Mouse (Mus musculus): ENCODE results near the gene Coq5.
A peak's percentile ranks its signal among the peaks of the same experiment; 100 is the strongest.
"Not testable (repeated sequence)": the region's sequence is repeated elsewhere in the genome, so short reads cannot be mapped to it uniquely, and the experiment has no call there.

Coq5 gene

GRCm38 (mm10) chr5:115267469-115268045, 11.9 kb upstream of the Coq5 start:
- DNase-seq = no peak

GRCm38 (mm10) chr5:115268266-115268665, 11.2 kb upstream of the Coq5 start:
- DNase-seq = no peak

GRCm38 (mm10) chr5:115269969-115270368, 9.5 kb upstream of the Coq5 start:
- DNase-seq = no peak

GRCm38 (mm10) chr5:115271931-115272811, 7.3 kb upstream of the Coq5 start:
- DNase-seq = peak; percentile 37 to 46

- DNase-seq = peak; percentile 91 to 95
These were observed 6.5 kb upstream of the Coq5 start, which contains the start of gene Rnf10 for GRCm38 (mm10) chr5:115272812-115273548. TSS of gene Rnf10 (minus strand) at chr5:115272898.

- DNase-seq = no peak
These were observed 5.8 kb upstream of the Coq5 start for GRCm38 (mm10) chr5:115273549-115274135.

GRCm38 (mm10) chr5:115274353-115274752, 5.1 kb upstream of the Coq5 start:
- no peak for DNase-seq

- no peak for DNase-seq
These were observed 4.7 kb upstream of the Coq5 start for GRCm38 (mm10) chr5:115274771-115275170.

- DNase-seq = peak in 1 of 2 experiments; percentile 11
These were observed 3.5 kb upstream of the Coq5 start for GRCm38 (mm10) chr5:115275998-115276397.

GRCm38 (mm10) chr5:115278053-115278452, 1.4 kb upstream of the Coq5 start:
- DNase-seq = no peak

- DNase-seq = no peak
These were observed 681 bp upstream of the Coq5 start for GRCm38 (mm10) chr5:115278785-115279184.

- DNase-seq = peak in 1 of 2 experiments; percentile 47
These were observed 703 bp downstream of the Coq5 start for GRCm38 (mm10) chr5:115280050-115280687.

- no peak for DNase-seq
These were observed 5.3 kb downstream of the Coq5 start for GRCm38 (mm10) chr5:115284735-115285134.

- no peak for DNase-seq
These were observed 14.7 kb downstream of the Coq5 start for GRCm38 (mm10) chr5:115294173-115294572.

- DNase-seq = no peak
These were observed 16.9 kb downstream of the Coq5 start for GRCm38 (mm10) chr5:115296347-115296746.

- DNase-seq = peak in 1 of 2 experiments; percentile 70
These were observed 20.7 kb downstream of the Coq5 start for GRCm38 (mm10) chr5:115300035-115300744.

- DNase-seq = peak; percentile 97 to 99
These were observed 21.5 kb downstream of the Coq5 start, which contains the start of gene Dynll1 for GRCm38 (mm10) chr5:115300792-115301614. TSS of gene Dynll1 (minus strand) at chr5:115300999.

GRCm38 (mm10) chr5:115301615-115302014, 22.1 kb downstream of the Coq5 start:
- DNase-seq = no peak

GRCm38 (mm10) chr5:115302190-115302589, 22.7 kb downstream of the Coq5 start:
- DNase-seq = not testable (repeated sequence)

GRCm38 (mm10) chr5:115312354-115312753, 32.9 kb downstream of the Coq5 start:
- DNase-seq = no peak

Data from thymus, adult 18-20 months (tissue).